Mouse (Mus musculus): Measurements from ENCODE around the gene Nphs2.

GRCm38 (mm10) chr1:156345633-156346032 is 35.1 kb downstream of the Nphs2 start:
- no peak for TF ChIP-seq CTCF (IDR thresholded peaks at IDR 0.05; ENCODE audit: extremely low read depth, insufficient read depth, low read length)
- no peak for TF ChIP-seq POLR2A (IDR thresholded peaks at IDR 0.05; ENCODE audit: extremely low read depth, insufficient read depth, low read length)
